Mouse (Mus musculus) heart, embryonic 11.5 days (tissue): ENCODE data around the gene Ooep. TPM values are rescaled to one million over a fixed set of nuclear protein-coding genes. Genes with fewer than 3 reads are reported as not detected.
"Not testable (repeated sequence)": the region's sequence is repeated elsewhere in the genome, so short reads cannot be mapped to it uniquely, and the experiment has no call there.

Experiments used
- ATAC-seq: fragments of 200-750 bp; cut with Nextera tagmentation; replicated peaks from 2 replicates; pipeline ENCODE4 v1.8.0; 2017; ENCODE audit warnings: moderate library complexity; ENCODE audit not compliant: insufficient number of reproducible peaks, low FRiP score, low TSS enrichment
- H3K27ac ChIP-seq: fragments of 300-500 bp; sonication (generic); 2 replicates; pipeline ENCODE4 v1.5.1; 2014; ENCODE audit warnings: mild to moderate bottlenecking, low read depth, low read length
- H3K27me3 ChIP-seq: fragments of 300-500 bp; sonication (generic); 2 replicates; pipeline ENCODE4 v1.6.1; 2014; ENCODE audit warnings: mild to moderate bottlenecking, low read length, mixed read lengths; ENCODE audit not compliant: control insufficient read depth, insufficient read depth
- H3K36me3 ChIP-seq: fragments of 300-500 bp; sonication (generic); 2 replicates; pipeline ENCODE4 v1.6.1; 2014; ENCODE audit warnings: mild to moderate bottlenecking, low read length, moderate library complexity, mixed read lengths; ENCODE audit not compliant: control insufficient read depth, insufficient read depth
- H3K4me1 ChIP-seq: fragments of 300-500 bp; sonication (generic); 2 replicates; pipeline ENCODE4 v1.6.1; 2014; ENCODE audit warnings: low read length; ENCODE audit not compliant: control insufficient read depth, insufficient read depth
- H3K4me2 ChIP-seq: fragments of 300-500 bp; sonication (generic); 2 replicates; pipeline ENCODE4 v1.6.1; 2014; ENCODE audit warnings: mild to moderate bottlenecking, moderate library complexity
- H3K4me3 ChIP-seq: fragments of 300-500 bp; sonication (generic); 2 replicates; pipeline ENCODE4 v1.5.1; 2014; ENCODE audit warnings: low read depth, low read length
- H3K9ac ChIP-seq: fragments of 300-500 bp; sonication (generic); 2 replicates; pipeline ENCODE4 v1.6.1; 2014; ENCODE audit warnings: mild to moderate bottlenecking, low read depth, low read length, moderate library complexity
- H3K9me3 ChIP-seq: fragments of 300-500 bp; sonication (generic); replicated peaks from 2 replicates; pipeline ENCODE4 v1.6.1; 2016; ENCODE audit warnings: low read length; ENCODE audit not compliant: control insufficient read depth
- whole genome bisulfite sequencing: fragments of 180-500 bp; shearing (Covaris S2); extraction: QIAGEN DNeasy Blood & Tissue Kit; methylation state at CpG from one replicate; pipeline ENCODE4 v1.1.7; 2014; ENCODE audit not compliant: insufficient replicate concordance; 5-methylcytosine and 5-hydroxymethylcytosine counted together
- polyA plus RNA-seq: library from polyadenylated mRNA; unstranded; fragments of >200 nt; fragmentation: Nextera tagmentation; extraction: Ambion mirVana; gene quantifications from 2 replicates; pipeline ENCODE4 v1.2.1, GENCODE M21; 2014

The Ooep gene
- polyA plus RNA-seq, 1 experiment from 2014 or later: 0.77 TPM

DNA sequence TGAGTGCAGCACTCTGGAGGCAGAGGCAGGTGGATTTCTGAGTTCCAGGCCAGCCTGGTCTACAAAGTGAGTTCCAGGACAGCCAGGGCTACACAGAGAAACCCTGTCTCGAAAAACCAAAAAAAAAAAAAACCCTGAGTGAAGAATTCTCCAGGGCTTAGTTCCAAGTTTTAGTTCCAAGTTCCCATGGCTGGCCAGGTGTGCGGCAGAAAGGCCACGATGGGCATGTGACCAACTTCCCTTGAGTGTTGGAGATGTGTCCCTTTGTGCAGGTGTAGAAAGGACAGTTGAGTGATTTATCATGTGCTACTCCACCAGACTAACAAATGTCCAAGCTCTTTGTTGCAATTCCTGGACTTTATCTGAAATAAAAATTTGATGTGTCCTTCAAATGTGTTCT lies 29.4 kb downstream of the Ooep start:
- ATAC-seq, H3K9me3 ChIP-seq, H3K9ac ChIP-seq, H3K4me1 ChIP-seq, H3K27ac ChIP-seq, H3K4me2 ChIP-seq, H3K27me3 ChIP-seq, H3K4me3 ChIP-seq, H3K36me3 ChIP-seq: not testable (repeated sequence)
- WGBS: 86% methylated on average over 3 of the region's 3 CpGs

DNA sequence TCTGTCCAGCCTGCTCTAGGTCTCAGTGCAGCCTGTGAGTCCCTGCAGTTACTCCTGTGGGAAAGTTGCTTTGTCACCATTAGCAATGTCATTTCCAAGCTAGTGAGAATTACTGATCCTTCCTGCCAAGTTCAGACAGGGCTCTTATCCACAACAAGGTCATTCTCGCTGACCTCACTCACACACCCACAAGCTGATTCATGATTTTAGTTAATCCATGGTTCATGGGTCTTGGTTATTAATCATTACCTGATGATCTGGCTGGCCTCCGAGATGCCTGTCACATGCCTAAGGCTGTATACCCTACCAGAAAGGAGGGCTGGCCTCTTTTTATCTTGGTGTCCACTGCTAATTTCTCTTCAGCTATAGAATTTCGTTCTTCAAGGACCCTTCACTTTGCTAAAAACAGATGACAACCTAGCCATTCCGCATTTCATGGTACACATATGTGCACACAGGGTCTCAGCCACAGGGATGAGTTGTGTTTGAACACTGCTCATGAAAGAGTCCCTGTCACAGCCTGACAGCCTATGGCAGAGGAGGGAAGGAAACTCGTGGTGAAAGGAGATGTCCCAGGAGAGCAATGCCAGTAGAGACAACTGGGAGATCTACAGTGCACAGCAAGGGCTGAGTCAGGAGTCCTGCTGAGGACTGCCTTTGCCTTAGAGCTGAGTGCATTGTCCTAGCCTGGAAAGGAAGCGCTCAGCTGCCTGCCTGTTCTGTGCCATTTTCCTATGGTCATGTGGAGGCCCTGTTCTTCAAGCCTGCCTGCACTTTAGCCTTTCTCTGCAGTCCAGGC lies 30.1 kb downstream of the Ooep start:
- not testable (repeated sequence) for H3K4me1 ChIP-seq, H3K36me3 ChIP-seq, H3K4me2 ChIP-seq, H3K27me3 ChIP-seq, H3K4me3 ChIP-seq, ATAC-seq, H3K9me3 ChIP-seq, H3K27ac ChIP-seq, H3K9ac ChIP-seq
- WGBS: 55% methylated on average over 6 of the region's 6 CpGs

DNA sequence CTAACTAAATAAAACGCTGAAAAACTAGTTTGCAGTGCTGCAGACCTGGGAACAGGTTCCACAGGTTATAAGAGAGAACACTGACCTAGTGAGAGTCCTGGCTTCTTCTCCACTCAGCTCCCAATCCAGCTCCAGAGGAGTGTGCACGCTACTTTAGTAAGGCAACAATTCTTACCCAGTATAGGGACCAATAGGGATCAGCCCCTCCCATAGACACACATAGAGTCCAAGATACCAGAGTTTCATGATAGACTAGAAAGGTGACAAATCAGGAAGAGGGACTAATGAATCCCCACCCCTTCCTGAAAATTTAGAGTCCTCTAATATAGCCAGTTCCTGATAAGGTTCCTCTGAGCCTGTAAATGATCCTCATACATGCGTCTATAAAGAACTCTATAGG lies 31.5 kb downstream of the Ooep start:
- WGBS: 60% methylated on average over 3 of the region's 3 CpGs
- no peak for ATAC-seq

DNA sequence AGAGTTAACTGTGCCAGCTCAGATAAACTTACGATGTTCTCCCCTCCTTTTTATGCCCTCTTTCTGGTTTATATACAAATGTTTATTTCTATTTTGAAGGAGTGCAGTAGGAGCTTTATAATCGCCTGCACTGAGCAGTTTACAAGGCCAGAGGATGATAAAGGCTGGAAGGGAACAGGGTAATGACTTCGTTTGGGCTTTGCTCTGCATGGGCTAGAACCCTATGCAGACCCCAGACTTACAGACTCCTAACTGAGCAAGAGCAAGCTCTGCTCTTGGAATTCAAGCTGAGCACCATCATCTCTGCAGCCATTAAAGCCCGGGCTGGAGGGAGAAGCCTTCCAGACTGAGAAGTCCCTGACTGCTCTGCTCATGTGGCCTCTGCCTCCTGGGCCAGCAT lies 33.3 kb downstream of the Ooep start:
- 43% methylated on average over 3 of the region's 4 CpGs for WGBS
- H3K9me3 ChIP-seq: not testable (repeated sequence)

More for the DNA sequence above, 31.5 kb downstream of the Ooep start:
- H3K4me2 ChIP-seq: no peak overlapping the region
- no peaks in the 10 kb centered on the region for H3K27me3 ChIP-seq
- no peaks in the 10 kb centered on the region for H3K9me3 ChIP-seq
- H3K4me1 ChIP-seq: no peaks in the 10 kb centered on the region
- no peak overlapping the region for H3K9ac ChIP-seq
- H3K27ac ChIP-seq: no peak overlapping the region
- no peaks in the 10 kb centered on the region for H3K36me3 ChIP-seq
- no peak overlapping the region for H3K4me3 ChIP-seq

DNA sequence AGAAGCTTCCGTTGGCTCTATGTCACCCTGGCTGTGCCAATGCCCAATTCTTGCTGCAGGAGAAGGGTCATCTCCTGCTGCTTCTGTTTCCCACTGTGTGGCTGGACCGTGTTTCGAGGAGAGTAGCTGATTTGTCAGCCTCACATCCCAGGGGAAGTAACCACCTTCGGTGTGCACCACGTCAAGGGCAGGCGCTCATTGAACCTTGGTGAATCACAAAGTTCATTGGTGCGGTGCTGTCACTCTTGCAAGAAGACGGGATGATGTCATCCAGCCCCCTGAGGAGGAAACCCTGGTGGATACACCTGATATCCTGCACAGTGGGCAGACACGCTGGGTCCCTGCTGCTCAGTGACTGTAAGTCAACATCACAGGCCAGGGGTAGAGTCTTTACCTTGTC lies 35.5 kb downstream of the Ooep start:
- not testable (repeated sequence) for ATAC-seq
- WGBS: 79% methylated on average over 9 of the region's 9 CpGs

More for the DNA sequence above, 33.3 kb downstream of the Ooep start:
- ATAC-seq, H3K9ac ChIP-seq, H3K27me3 ChIP-seq, H3K4me2 ChIP-seq, H3K4me3 ChIP-seq, H3K27ac ChIP-seq, H3K4me1 ChIP-seq, H3K36me3 ChIP-seq: not testable (repeated sequence)

DNA sequence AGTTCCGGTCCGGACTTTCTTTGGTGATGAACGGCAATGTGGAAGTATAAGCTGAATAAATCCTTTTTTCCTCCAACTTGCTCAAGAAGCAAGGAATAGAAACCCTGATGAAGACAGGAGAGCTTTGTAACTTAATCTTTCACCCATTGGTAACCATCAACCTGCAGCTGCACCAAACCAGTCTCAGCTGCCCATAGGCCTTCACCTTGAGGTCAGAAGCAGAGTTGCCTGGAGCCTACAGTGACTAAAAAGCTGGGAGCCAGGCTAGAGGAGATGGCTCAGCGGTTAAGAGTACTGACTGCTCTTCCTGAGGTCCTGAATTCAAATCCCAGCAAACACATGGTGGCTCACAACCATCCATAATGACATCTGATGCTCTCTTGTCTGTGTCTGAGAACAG lies 36.0 kb downstream of the Ooep start:
- 87% methylated on average over 4 of the region's 4 CpGs for WGBS
- H3K9ac ChIP-seq, H3K4me3 ChIP-seq, H3K27ac ChIP-seq, H3K4me1 ChIP-seq, H3K9me3 ChIP-seq, H3K27me3 ChIP-seq, H3K4me2 ChIP-seq, ATAC-seq, H3K36me3 ChIP-seq: not testable (repeated sequence)

More for the DNA sequence above, 35.5 kb downstream of the Ooep start:
- H3K27ac ChIP-seq, H3K9ac ChIP-seq, H3K4me2 ChIP-seq, H3K4me3 ChIP-seq, H3K36me3 ChIP-seq, H3K9me3 ChIP-seq, H3K27me3 ChIP-seq, H3K4me1 ChIP-seq: not testable (repeated sequence)

DNA sequence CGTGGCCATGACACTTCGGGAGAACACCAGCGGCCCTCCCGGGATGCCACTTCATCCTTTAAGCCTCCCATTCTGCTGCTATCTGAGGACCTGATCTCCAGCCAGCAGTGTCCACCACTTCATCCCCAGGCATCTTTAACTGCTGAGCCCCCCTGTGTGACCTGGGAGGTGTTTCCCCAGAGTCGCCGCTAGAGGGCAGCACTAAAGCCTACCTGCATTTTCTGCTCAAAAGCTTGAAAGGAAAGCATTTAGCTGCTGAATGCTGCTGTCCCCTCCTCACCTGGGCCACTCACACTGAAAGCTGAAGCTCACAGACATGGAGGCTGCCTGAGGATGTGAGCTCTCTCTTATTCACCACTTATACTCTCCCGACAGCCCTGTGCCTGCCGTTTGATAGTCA lies 38.2 kb downstream of the Ooep start:
- not testable (repeated sequence) for H3K27ac ChIP-seq, H3K4me3 ChIP-seq, H3K27me3 ChIP-seq, ATAC-seq, H3K4me2 ChIP-seq, H3K36me3 ChIP-seq, H3K9me3 ChIP-seq, H3K9ac ChIP-seq, H3K4me1 ChIP-seq
- WGBS: 14% methylated on average over 8 of the region's 8 CpGs

DNA sequence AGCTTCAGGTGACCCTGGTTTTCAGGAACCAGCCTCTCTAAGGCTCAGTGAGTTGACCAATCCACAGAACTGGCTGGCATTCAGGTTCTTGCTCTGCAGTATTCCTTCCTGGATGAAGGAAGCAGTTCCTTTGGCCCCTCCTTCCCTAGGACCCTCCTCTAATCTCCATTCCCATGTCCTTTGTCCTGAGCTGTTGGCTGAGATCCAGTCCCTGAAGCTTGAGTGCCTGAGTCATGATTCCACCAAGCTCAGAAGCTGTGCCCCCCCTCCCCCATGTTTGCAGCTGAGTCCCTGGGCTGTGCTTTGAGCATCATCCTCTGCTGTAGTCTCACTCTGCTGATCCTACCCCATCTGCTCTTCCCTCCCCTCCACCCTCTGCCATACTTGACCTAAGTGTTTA lies 41.5 kb downstream of the Ooep start:
- not testable (repeated sequence) for H3K9me3 ChIP-seq, ATAC-seq

DNA sequence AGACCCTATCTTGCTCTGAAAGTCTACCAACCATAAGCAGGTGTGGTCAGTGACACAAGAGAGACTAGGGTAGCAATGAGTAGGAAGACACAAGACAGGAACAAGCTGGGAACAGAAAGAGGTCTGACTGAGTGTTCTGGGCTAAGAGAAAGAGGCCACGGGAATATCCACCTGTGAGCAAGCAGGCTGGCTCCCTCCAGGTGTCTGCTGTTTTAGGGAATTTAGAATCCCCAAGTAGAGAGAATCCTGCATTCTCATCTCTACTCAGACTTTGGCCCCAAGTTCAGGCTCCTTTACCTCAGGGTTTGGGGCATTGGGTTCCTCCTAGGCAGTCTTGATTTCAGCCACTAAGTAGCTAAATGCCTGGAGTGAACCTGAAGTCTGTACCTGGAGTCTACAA lies 51.2 kb downstream of the Ooep start, which contains the start of gene Omt2b:
Gene Omt2b, plus strand, starts transcription at position 301 of the 400 bp plus-strand sequence.
- H3K9me3 ChIP-seq, H3K4me1 ChIP-seq, H3K36me3 ChIP-seq, H3K9ac ChIP-seq, ATAC-seq, H3K27ac ChIP-seq, H3K4me3 ChIP-seq, H3K27me3 ChIP-seq, H3K4me2 ChIP-seq: not testable (repeated sequence)
- WGBS: 100% methylated on average over 1 of the region's 1 CpGs

More for the DNA sequence above, 41.5 kb downstream of the Ooep start:
- H3K27ac ChIP-seq, H3K4me3 ChIP-seq, H3K27me3 ChIP-seq, H3K4me2 ChIP-seq, H3K9ac ChIP-seq, H3K4me1 ChIP-seq, H3K36me3 ChIP-seq: not testable (repeated sequence)
